Mouse (Mus musculus): ENCODE data around the gene Zfp68. TPM values are rescaled to one million over a fixed set of nuclear protein-coding genes. Genes with fewer than 3 reads are reported as not detected.
A peak's percentile ranks its signal among the peaks of the same experiment; 100 is the strongest.

The Zfp68 gene
- polyA plus RNA-seq (2015; fragmentation: Nextera tagmentation; extraction: Ambion mirVana), result 66.1 and 67.3 TPM in 2 replicates

GRCm38 (mm10) chr5:138619211-138620128 lies at the start of gene Zfp68:
Gene Zfp68 (minus strand): TSS chr5:138619761.
- Histone ChIP-seq H3K36me3 (peaks cover 40% of the 10 kb centered on the region), H3K27me3 (no peaks in the 10 kb centered on the region), H3K4me3 (replicated peaks) (peak within 1 kb of the TSS; percentile 80), H3K9me3 (replicated peaks) (peaks cover 27% of the 10 kb centered on the region), H3K4me2 (replicated peaks) (peak within 1 kb of the TSS; percentile 44), H3K4me1 (peaks cover 23% of the 10 kb centered on the region), H3K9ac (peak within 1 kb of the TSS; percentile 88), H3K27ac (replicated peaks) (peak within 1 kb of the TSS; percentile 96)
- WGBS, result under 1% methylated on average over 43 of the region's 43 CpGs
- peak; percentile 96 for ATAC-seq (ENCODE audit: insufficient number of reproducible peaks, low FRiP score, low TSS enrichment, low read depth)

GRCm38 (mm10) chr5:138658922-138659321 lies 39.4 kb upstream of the Zfp68 start:
- no peak overlapping the region for H3K4me3 ChIP-seq (replicated peaks)
- no peaks in the 10 kb centered on the region for H3K36me3 ChIP-seq
- 5% methylated on average over 5 of the region's 5 CpGs for WGBS
- ATAC-seq (ENCODE audit: insufficient number of reproducible peaks, low FRiP score, low TSS enrichment, low read depth), result no peak; the same call in 1 of the 2 replicates
- no peak overlapping the region for H3K9ac ChIP-seq
- H3K4me2 ChIP-seq (replicated peaks), result no peak overlapping the region
- no peak overlapping the region for H3K27ac ChIP-seq (replicated peaks)
- no peaks in the 10 kb centered on the region for H3K9me3 ChIP-seq (replicated peaks)
- H3K4me1 ChIP-seq, result no peaks in the 10 kb centered on the region
- no peaks in the 10 kb centered on the region for H3K27me3 ChIP-seq

GRCm38 (mm10) chr5:138657854-138658253 lies 38.3 kb upstream of the Zfp68 start:
- no peaks in the 10 kb centered on the region for H3K27me3 ChIP-seq
- H3K9me3 ChIP-seq (replicated peaks), result no peaks in the 10 kb centered on the region
- no peak overlapping the region for H3K4me2 ChIP-seq (replicated peaks)
- no peak overlapping the region for H3K4me3 ChIP-seq (replicated peaks)
- 0 out of 2 replicates have a peak, but pooled peaks have one; percentile 39 for ATAC-seq (ENCODE audit: insufficient number of reproducible peaks, low FRiP score, low TSS enrichment, low read depth)
- H3K27ac ChIP-seq (replicated peaks), result no peak overlapping the region
- H3K4me1 ChIP-seq, result no peaks in the 10 kb centered on the region
- WGBS, result 28% methylated on average over 6 of the region's 6 CpGs
- H3K36me3 ChIP-seq, result no peaks in the 10 kb centered on the region
- H3K9ac ChIP-seq, result no peak overlapping the region

GRCm38 (mm10) chr5:138657407-138657806 lies 37.8 kb upstream of the Zfp68 start:
- WGBS, result 88% methylated on average over 3 of the region's 3 CpGs

GRCm38 (mm10) chr5:138656477-138657156 lies 37.1 kb upstream of the Zfp68 start:
- H3K36me3 ChIP-seq, result 0 out of 2 replicates have a peak, but pooled peaks cover 4% of the 10 kb centered on the region
- no peak overlapping the region for H3K27ac ChIP-seq (replicated peaks)
- WGBS, result 20% methylated on average over 2 of the region's 2 CpGs
- no peaks in the 10 kb centered on the region for H3K27me3 ChIP-seq
- ATAC-seq (ENCODE audit: insufficient number of reproducible peaks, low FRiP score, low TSS enrichment, low read depth), result 0 out of 2 replicates have a peak, but pooled peaks have one; percentile 65
- H3K4me2 ChIP-seq (replicated peaks), result no peak overlapping the region
- no peaks in the 10 kb centered on the region for H3K4me1 ChIP-seq
- no peak overlapping the region for H3K4me3 ChIP-seq (replicated peaks)
- H3K9ac ChIP-seq, result no peak overlapping the region
- H3K9me3 ChIP-seq (replicated peaks), result no peaks in the 10 kb centered on the region

More at GRCm38 (mm10) chr5:138657407-138657806, 37.8 kb upstream of the Zfp68 start:
- Histone ChIP-seq H3K9ac (no peak overlapping the region), H3K27me3 (no peaks in the 10 kb centered on the region), H3K27ac (replicated peaks) (no peak overlapping the region), H3K36me3 (no peaks in the 10 kb centered on the region), H3K9me3 (replicated peaks) (no peaks in the 10 kb centered on the region), H3K4me1 (no peaks in the 10 kb centered on the region), H3K4me3 (replicated peaks) (no peak overlapping the region), H3K4me2 (replicated peaks) (no peak overlapping the region)
- no peak for ATAC-seq (ENCODE audit: insufficient number of reproducible peaks, low FRiP score, low TSS enrichment, low read depth)

GRCm38 (mm10) chr5:138652911-138653310 lies 33.4 kb upstream of the Zfp68 start:
- H3K4me3 ChIP-seq (replicated peaks), result no peak overlapping the region

GRCm38 (mm10) chr5:138641761-138642160 lies 22.2 kb upstream of the Zfp68 start:
- peaks cover 65% of the 10 kb centered on the region for H3K36me3 ChIP-seq
- no peaks in the 10 kb centered on the region for H3K9me3 ChIP-seq (replicated peaks)
- no peaks in the 10 kb centered on the region for H3K27me3 ChIP-seq
- H3K4me1 ChIP-seq, result no peaks in the 10 kb centered on the region
- no peak for ATAC-seq (ENCODE audit: insufficient number of reproducible peaks, low FRiP score, low TSS enrichment, low read depth)
- 97% methylated on average over 3 of the region's 3 CpGs for WGBS
- H3K9ac ChIP-seq, result no peak overlapping the region
- no peak overlapping the region for H3K27ac ChIP-seq (replicated peaks)
- H3K4me2 ChIP-seq (replicated peaks), result no peak overlapping the region
- H3K4me3 ChIP-seq (replicated peaks), result no peak overlapping the region

More at GRCm38 (mm10) chr5:138652911-138653310, 33.4 kb upstream of the Zfp68 start:
- Histone ChIP-seq H3K4me1 (no peaks in the 10 kb centered on the region), H3K36me3 (peaks cover 22% of the 10 kb centered on the region), H3K27ac (replicated peaks) (no peak overlapping the region), H3K27me3 (no peaks in the 10 kb centered on the region), H3K9ac (no peak overlapping the region), H3K9me3 (replicated peaks) (no peaks in the 10 kb centered on the region), H3K4me2 (replicated peaks) (no peak overlapping the region)
- 90% methylated on average over 1 of the region's 1 CpGs for WGBS
- no peak for ATAC-seq (ENCODE audit: insufficient number of reproducible peaks, low FRiP score, low TSS enrichment, low read depth)

- peaks cover 65% of the 10 kb centered on the region for H3K36me3 ChIP-seq
- H3K9me3 ChIP-seq (replicated peaks), result no peaks in the 10 kb centered on the region
- no peak overlapping the region for H3K4me3 ChIP-seq (replicated peaks)
- no peak overlapping the region for H3K27ac ChIP-seq (replicated peaks)
- ATAC-seq (ENCODE audit: insufficient number of reproducible peaks, low FRiP score, low TSS enrichment, low read depth), result no peak
- no peak overlapping the region for H3K4me2 ChIP-seq (replicated peaks)
- H3K4me1 ChIP-seq, result no peaks in the 10 kb centered on the region
- no peak overlapping the region for H3K9ac ChIP-seq
- 89% methylated on average over 3 of the region's 3 CpGs for WGBS
- H3K27me3 ChIP-seq, result no peaks in the 10 kb centered on the region
Measured at GRCm38 (mm10) chr5:138641081-138641480, 21.5 kb upstream of the Zfp68 start.

GRCm38 (mm10) chr5:138636486-138636885 lies 16.9 kb upstream of the Zfp68 start:
- Histone ChIP-seq H3K4me2 (replicated peaks) (no peak overlapping the region), H3K4me3 (replicated peaks) (no peak overlapping the region), H3K4me1 (no peaks in the 10 kb centered on the region), H3K27me3 (no peaks in the 10 kb centered on the region), H3K36me3 (peaks cover 49% of the 10 kb centered on the region), H3K27ac (replicated peaks) (no peak overlapping the region), H3K9me3 (replicated peaks) (no peaks in the 10 kb centered on the region), H3K9ac (no peak overlapping the region)
- 93% methylated on average over 2 of the region's 2 CpGs for WGBS
- no peak for ATAC-seq (ENCODE audit: insufficient number of reproducible peaks, low FRiP score, low TSS enrichment, low read depth)

- peak overlapping the region; percentile 76 for H3K4me3 ChIP-seq (replicated peaks)
- H3K36me3 ChIP-seq, result 0 out of 2 replicates have a peak, but pooled peaks cover 1% of the 10 kb centered on the region
- no peak for ATAC-seq (ENCODE audit: insufficient number of reproducible peaks, low FRiP score, low TSS enrichment, low read depth)
- H3K4me1 ChIP-seq, result peaks cover 20% of the 10 kb centered on the region
- 12% methylated on average over 3 of the region's 3 CpGs for WGBS
- H3K4me2 ChIP-seq (replicated peaks), result peak overlapping the region; percentile 59
- H3K9me3 ChIP-seq (replicated peaks), result no peaks in the 10 kb centered on the region
- no peaks in the 10 kb centered on the region for H3K27me3 ChIP-seq
- peak overlapping the region; percentile 80 for H3K9ac ChIP-seq
- peak overlapping the region; percentile 22; the same call in 1 of the 2 replicates for H3K27ac ChIP-seq (replicated peaks)
Measured at GRCm38 (mm10) chr5:138623478-138623875, 3.9 kb upstream of the Zfp68 start.
